Mouse (Mus musculus) adrenal gland, adult 8-10 months (tissue): ENCODE measurements around the gene Prrg4. TPM values are rescaled to one million over a fixed set of nuclear protein-coding genes. Genes with fewer than 3 reads are reported as not detected.
A peak's percentile ranks its signal among the peaks of the same experiment; 100 is the strongest.
"Not testable (repeated sequence)": the region's sequence is repeated elsewhere in the genome, so short reads cannot be mapped to it uniquely, and the experiment has no call there.

ENCODE experiments used
- DNase-seq: peaks from one replicate; pipeline ENCODE4 v3.0.0; 2022
- total RNA-seq, 4 experiments: library from RNA; stranded (reverse); gene quantifications; 2 replicates each; pipeline ENCODE4 v1.2.4; 2022

Prrg4 gene
- total RNA-seq, 4 experiments from 2014 or later: 3.2 to 20.5 (median 10.9) TPM

- no peak for DNase-seq
Observed at GRCm38 (mm10) chr2:104841736-104842135, 7.9 kb downstream of the Prrg4 start.

- no peak for DNase-seq
Observed at GRCm38 (mm10) chr2:104840974-104841373, 8.7 kb downstream of the Prrg4 start.

- DNase-seq: no peak
Observed at GRCm38 (mm10) chr2:104832486-104832885, 17.2 kb downstream of the Prrg4 start.

- DNase-seq: no peak
Observed at GRCm38 (mm10) chr2:104826191-104826590, 23.5 kb downstream of the Prrg4 start.

- DNase-seq: not testable (repeated sequence)
Observed at GRCm38 (mm10) chr2:104818763-104819162, 30.9 kb downstream of the Prrg4 start.

- DNase-seq: no peak
Observed at GRCm38 (mm10) chr2:104817555-104818330, 31.9 kb downstream of the Prrg4 start.

- peak; percentile 87 for DNase-seq
Observed at GRCm38 (mm10) chr2:104816866-104817439, 32.7 kb downstream of the Prrg4 start.

- DNase-seq: no peak
Observed at GRCm38 (mm10) chr2:104816371-104816827, 33.3 kb downstream of the Prrg4 start, which contains the start of gene Qser1. Gene Qser1 (minus strand): TSS chr2:104816760.

- peak; percentile 24 for DNase-seq
Observed at GRCm38 (mm10) chr2:104815561-104816370, 33.9 kb downstream of the Prrg4 start.

- no peak for DNase-seq
Observed at GRCm38 (mm10) chr2:104814181-104814951, 35.3 kb downstream of the Prrg4 start.

GRCm38 (mm10) chr2:104805435-104805834, 44.2 kb downstream of the Prrg4 start:
- no peak for DNase-seq

Other genes with a start within 250 kb of the Prrg4 start
- gene Tcp11l1, start 137.7 kb downstream of the Prrg4 start, total RNA-seq: 10 to 100 TPM; 13.2 to 27.1 (median 21.2) TPM
- not detected for gene Pin1rt1, start 133.5 kb downstream of the Prrg4 start, total RNA-seq
- gene Depdc7, start 107.0 kb downstream of the Prrg4 start, total RNA-seq: 1 to 10 TPM; 1.3 to 2.3 (median 1.8) TPM
- 10 to 100 TPM; 19.0 to 26.5 (median 25.6) TPM for gene Qser1, start 33.1 kb downstream of the Prrg4 start, total RNA-seq
- 10 to 100 TPM in 1 of 4 experiments, 1 to 10 TPM in 3; 4.4 to 10.4 (median 4.7) TPM for gene Ccdc73, start 17.9 kb upstream of the Prrg4 start, total RNA-seq
- 100 to 1,000 TPM; 138 to 156 (median 148) TPM for gene Eif3m, start 167.2 kb upstream of the Prrg4 start, total RNA-seq
- gene Gm11060, start 242.1 kb upstream of the Prrg4 start, total RNA-seq: not detected